Mouse (Mus musculus): ENCODE measurements at regions not wholly inside any gene's neighbourhood (a gene's known extent, or its start where the extent isn't known, plus 50 kb on each side); places are given as distances from the start of the nearest gene placed in this dataset.
"Not testable (repeated sequence)": the region's sequence is repeated elsewhere in the genome, so short reads cannot be mapped to it uniquely, and the experiment has no call there.

DNA sequence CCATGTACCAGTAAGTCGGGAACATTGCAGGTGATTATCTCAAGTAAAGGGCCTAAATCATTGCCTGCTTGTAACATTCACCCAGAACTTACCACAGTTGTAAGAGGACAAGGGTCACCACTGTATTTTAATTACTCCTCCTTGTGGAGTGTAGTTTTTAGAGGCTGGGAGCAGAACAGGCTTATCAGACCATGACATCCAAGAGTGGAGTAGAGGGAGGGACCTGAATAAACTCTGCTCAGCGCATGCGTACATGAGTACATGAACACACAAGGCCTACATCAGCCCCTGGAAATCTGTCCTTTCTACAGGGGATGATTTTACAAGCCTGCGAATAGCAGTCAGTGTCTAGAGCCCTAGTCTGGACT is 456.4 kb downstream of the Cbln4 start:
- Histone ChIP-seq H3K4me1 (ENCODE audit: control insufficient read depth, insufficient read depth, low read length) (no peaks in the 10 kb centered on the region), H3K4me3 (replicated peaks; ENCODE audit: extremely low read depth, low read depth, low read length) (no peak overlapping the region)
- 87% methylated on average over 4 of the region's 4 CpGs for WGBS
- TF ChIP-seq POLR2A (IDR thresholded peaks at IDR 0.05; ENCODE audit: borderline replicate concordance, extremely low read depth, low read depth, low read length) (no peak), CTCF (IDR thresholded peaks at IDR 0.05; ENCODE audit: insufficient read depth, low read length) (no peak)
- DNase-seq: no peak

DNA sequence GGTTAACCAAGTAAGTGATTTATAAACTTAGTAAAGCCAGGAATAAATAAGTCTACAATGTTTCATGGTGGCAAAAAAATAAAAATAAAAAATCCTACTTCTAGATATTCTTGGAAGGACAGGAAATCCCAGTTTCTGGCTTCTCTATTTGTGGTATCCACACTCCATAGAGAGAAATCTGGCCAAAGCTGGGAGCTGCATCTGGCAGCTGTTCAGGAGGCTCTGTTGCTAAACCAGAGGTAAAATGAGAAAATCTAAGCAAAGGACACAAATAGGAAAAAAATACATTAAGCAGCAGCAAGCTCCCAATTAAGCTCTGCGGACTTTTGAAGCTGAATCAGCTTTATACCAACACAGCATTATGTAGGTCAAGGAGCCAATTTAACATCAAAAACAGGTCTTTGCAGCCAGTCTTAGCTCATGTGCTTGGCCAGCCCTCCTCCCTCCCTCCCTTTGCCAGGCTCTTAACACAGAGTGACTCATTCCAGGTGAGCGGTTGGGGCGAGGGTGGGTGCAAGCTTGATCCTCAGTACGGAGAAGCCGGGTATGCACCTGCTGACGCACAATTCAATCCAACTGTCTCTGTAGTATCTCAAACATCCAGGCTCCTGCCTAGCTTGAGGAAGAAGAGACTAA is 456.9 kb downstream of the Cbln4 start:
- WGBS: 82% methylated on average over 6 of the region's 6 CpGs
- no peak for DNase-seq
- Histone ChIP-seq H3K4me1 (ENCODE audit: control insufficient read depth, insufficient read depth, low read length) (no peaks in the 10 kb centered on the region), H3K4me3 (replicated peaks; ENCODE audit: extremely low read depth, low read depth, low read length) (no peak overlapping the region)
- TF ChIP-seq POLR2A (IDR thresholded peaks at IDR 0.05; ENCODE audit: borderline replicate concordance, extremely low read depth, low read depth, low read length) (no peak), CTCF (IDR thresholded peaks at IDR 0.05; ENCODE audit: insufficient read depth, low read length) (no peak)

- no peak for DNase-seq
- no peak overlapping the region for H3K4me3 ChIP-seq (replicated peaks; ENCODE audit: extremely low read depth, low read depth, low read length)
- 77% methylated on average over 3 of the region's 3 CpGs for WGBS
- H3K4me1 ChIP-seq (ENCODE audit: control insufficient read depth, insufficient read depth, low read length): no peaks in the 10 kb centered on the region
- no peak for TF ChIP-seq POLR2A (IDR thresholded peaks at IDR 0.05; ENCODE audit: borderline replicate concordance, extremely low read depth, low read depth, low read length)
- TF ChIP-seq CTCF (IDR thresholded peaks at IDR 0.05; ENCODE audit: insufficient read depth, low read length): no peak
These were observed 468.9 kb downstream of the Cbln4 start for GRCm38 (mm10) chr2:171574360-171574759.

DNA sequence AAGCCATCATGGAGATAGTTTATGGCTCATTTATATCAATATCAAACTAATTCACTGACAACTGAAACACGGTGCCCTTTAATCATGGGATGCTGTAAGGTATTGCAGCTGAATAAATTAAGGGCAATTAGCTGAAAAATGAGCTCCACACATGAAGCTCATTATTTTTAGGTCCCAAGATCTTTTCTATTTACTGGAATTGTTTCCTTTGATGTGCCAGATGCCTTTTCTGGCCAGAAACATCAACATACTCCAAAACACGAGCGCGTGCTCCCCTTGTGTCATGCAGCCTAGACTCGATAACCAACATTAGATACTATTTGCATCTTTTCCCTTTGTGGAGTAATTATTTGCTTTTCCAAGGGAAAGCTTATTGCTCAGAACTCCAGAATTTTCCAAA is 480.6 kb downstream of the Cbln4 start:
- TF ChIP-seq POLR2A (IDR thresholded peaks at IDR 0.05; ENCODE audit: borderline replicate concordance, extremely low read depth, low read depth, low read length) (no peak), CTCF (IDR thresholded peaks at IDR 0.05; ENCODE audit: insufficient read depth, low read length) (no peak)
- WGBS: 81% methylated on average over 5 of the region's 5 CpGs
- no peak for DNase-seq
- no peak overlapping the region for H3K4me3 ChIP-seq (replicated peaks; ENCODE audit: extremely low read depth, low read depth, low read length)
- no peaks in the 10 kb centered on the region for H3K4me1 ChIP-seq (ENCODE audit: control insufficient read depth, insufficient read depth, low read length)

GRCm38 (mm10) chr2:171542768-171543167 is 500.5 kb downstream of the Cbln4 start:
- DNase-seq; H3K4me1 ChIP-seq (ENCODE audit: control insufficient read depth, insufficient read depth, low read length); H3K4me3 ChIP-seq (replicated peaks; ENCODE audit: extremely low read depth, low read depth, low read length): not testable (repeated sequence)
- 86% methylated on average over 18 of the region's 18 CpGs for WGBS

GRCm38 (mm10) chr2:171514876-171515275 is 528.4 kb downstream of the Cbln4 start:
- no peak for DNase-seq
- Histone ChIP-seq H3K4me1 (ENCODE audit: control insufficient read depth, insufficient read depth, low read length) (no peaks in the 10 kb centered on the region), H3K4me3 (replicated peaks; ENCODE audit: extremely low read depth, low read depth, low read length) (no peak overlapping the region)
- 85% methylated on average over 5 of the region's 5 CpGs for WGBS
- TF ChIP-seq CTCF (IDR thresholded peaks at IDR 0.05; ENCODE audit: insufficient read depth, low read length) (no peak), POLR2A (IDR thresholded peaks at IDR 0.05; ENCODE audit: borderline replicate concordance, extremely low read depth, low read depth, low read length) (no peak)

- 72% methylated on average over 4 of the region's 4 CpGs for WGBS
- DNase-seq: no peak
- H3K4me3 ChIP-seq (replicated peaks; ENCODE audit: extremely low read depth, low read depth, low read length): no peak overlapping the region
- TF ChIP-seq POLR2A (IDR thresholded peaks at IDR 0.05; ENCODE audit: borderline replicate concordance, extremely low read depth, low read depth, low read length) (no peak), CTCF (IDR thresholded peaks at IDR 0.05; ENCODE audit: insufficient read depth, low read length) (no peak)
- H3K4me1 ChIP-seq (ENCODE audit: control insufficient read depth, insufficient read depth, low read length): no peaks in the 10 kb centered on the region; the same call in 1 of the 2 replicates
These were observed 546.6 kb downstream of the Cbln4 start for GRCm38 (mm10) chr2:171496620-171497019.

- peak; percentile 49 for DNase-seq
- TF ChIP-seq POLR2A (IDR thresholded peaks at IDR 0.05; ENCODE audit: borderline replicate concordance, extremely low read depth, low read depth, low read length) (no peak), CTCF (IDR thresholded peaks at IDR 0.05; ENCODE audit: insufficient read depth, low read length) (peak; percentile 74)
- Histone ChIP-seq H3K4me1 (ENCODE audit: control insufficient read depth, insufficient read depth, low read length) (no peaks in the 10 kb centered on the region; the same call in 1 of the 2 replicates), H3K4me3 (replicated peaks; ENCODE audit: extremely low read depth, low read depth, low read length) (no peak overlapping the region)
- 32% methylated on average over 12 of the region's 12 CpGs for WGBS
These were observed 549.5 kb downstream of the Cbln4 start for GRCm38 (mm10) chr2:171493741-171494140.

DNA sequence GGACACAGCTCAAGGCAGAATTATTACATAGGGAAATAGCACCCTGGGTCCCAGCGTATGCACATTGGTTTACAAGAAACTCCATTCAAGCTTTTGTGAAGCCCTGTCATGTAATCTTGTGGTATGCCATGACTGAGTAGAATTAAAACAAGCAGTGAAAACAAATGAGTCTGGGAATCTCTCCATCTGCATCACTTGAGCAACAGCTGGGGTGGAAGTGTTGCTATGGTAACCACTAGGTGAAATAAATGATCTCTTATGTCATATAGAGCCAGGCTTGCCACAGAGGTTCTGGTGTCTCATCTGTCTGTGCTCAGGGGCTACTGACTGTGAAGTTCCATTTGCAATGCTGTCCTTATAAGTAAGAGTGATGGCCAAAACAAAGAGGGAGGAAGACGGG is 556.0 kb downstream of the Cbln4 start:
- TF ChIP-seq POLR2A (IDR thresholded peaks at IDR 0.05; ENCODE audit: borderline replicate concordance, extremely low read depth, low read depth, low read length) (no peak), CTCF (IDR thresholded peaks at IDR 0.05; ENCODE audit: insufficient read depth, low read length) (no peak)
- no peaks in the 10 kb centered on the region for H3K4me1 ChIP-seq (ENCODE audit: control insufficient read depth, insufficient read depth, low read length)
- no peak overlapping the region for H3K4me3 ChIP-seq (replicated peaks; ENCODE audit: extremely low read depth, low read depth, low read length)
- DNase-seq: no peak
- WGBS: 64% methylated on average over 2 of the region's 2 CpGs

- Histone ChIP-seq H3K4me3 (replicated peaks; ENCODE audit: extremely low read depth, low read depth, low read length) (no peak overlapping the region), H3K4me1 (ENCODE audit: control insufficient read depth, insufficient read depth, low read length) (no peaks in the 10 kb centered on the region)
- DNase-seq: no peak
- TF ChIP-seq POLR2A (IDR thresholded peaks at IDR 0.05; ENCODE audit: borderline replicate concordance, extremely low read depth, low read depth, low read length) (no peak), CTCF (IDR thresholded peaks at IDR 0.05; ENCODE audit: insufficient read depth, low read length) (no peak)
- WGBS: 65% methylated on average over 9 of the region's 9 CpGs
These were observed 590.0 kb downstream of the Cbln4 start for GRCm38 (mm10) chr2:171453241-171453640.

Data from lung, adult 2 months (tissue).